Mouse (Mus musculus) hindbrain, embryonic 11.5 days (tissue): ENCODE results near the gene Tmem248. TPM values are rescaled to one million over a fixed set of nuclear protein-coding genes. Genes with fewer than 3 reads are reported as not detected.

ENCODE experiments used
- ATAC-seq: fragments of 200-750 bp; cut with Nextera tagmentation; 2 replicates; pipeline ENCODE4 v1.8.0; 2017; ENCODE audit warnings: mild to moderate bottlenecking, moderate TSS enrichment, moderate library complexity; ENCODE audit not compliant: low FRiP score
- DNase-seq: peaks from one replicate; pipeline ENCODE4 v3.0.0-alpha.2; 2015; ENCODE audit warnings: low spot score
- H3K27ac ChIP-seq: fragments of 300-500 bp; sonication (generic); 2 replicates; pipeline ENCODE4 v1.5.1; 2014; ENCODE audit warnings: mild to moderate bottlenecking, low read depth, low read length
- H3K27me3 ChIP-seq: fragments of 300-500 bp; sonication (generic); 2 replicates; pipeline ENCODE4 v1.6.1; 2014; ENCODE audit warnings: mild to moderate bottlenecking, low read length, moderate library complexity, mixed read lengths; ENCODE audit not compliant: control insufficient read depth, insufficient read depth
- H3K36me3 ChIP-seq: fragments of 300-500 bp; sonication (generic); 2 replicates; pipeline ENCODE4 v1.6.1; 2014; ENCODE audit warnings: mild to moderate bottlenecking, low read length, moderate library complexity, mixed read lengths; ENCODE audit not compliant: control insufficient read depth, insufficient read depth
- H3K4me1 ChIP-seq: fragments of 300-500 bp; sonication (generic); replicated peaks from 2 replicates; pipeline ENCODE4 v1.6.1; 2014; ENCODE audit warnings: low read length, mixed read lengths; ENCODE audit not compliant: control insufficient read depth, insufficient read depth
- H3K4me2 ChIP-seq: fragments of 300-500 bp; sonication (generic); replicated peaks from 2 replicates; pipeline ENCODE4 v1.6.1; 2014; ENCODE audit warnings: mild to moderate bottlenecking, low read depth, low read length
- H3K4me3 ChIP-seq: fragments of 300-500 bp; sonication (generic); 2 replicates; pipeline ENCODE4 v1.5.1; 2014; ENCODE audit warnings: low read depth, low read length
- H3K9ac ChIP-seq: fragments of 300-500 bp; sonication (generic); 2 replicates; pipeline ENCODE4 v1.6.1; 2014; ENCODE audit warnings: low read depth, low read length
- H3K9me3 ChIP-seq: fragments of 300-500 bp; sonication (generic); 2 replicates; pipeline ENCODE4 v1.6.1; 2016; ENCODE audit warnings: low read length; ENCODE audit not compliant: control insufficient read depth
- WGBS: fragments of 180-500 bp; shearing (Covaris S2); extraction: QIAGEN DNeasy Blood & Tissue Kit; methylation state at CpG from one replicate; pipeline ENCODE4 v1.1.7; 2014; 5-methylcytosine and 5-hydroxymethylcytosine counted together
- polyA plus RNA-seq: library from polyadenylated mRNA; unstranded; fragments of >200 nt; fragmentation: Nextera tagmentation; extraction: Ambion mirVana; gene quantifications from 2 replicates; pipeline ENCODE4 v1.2.1, GENCODE M21; 2014

The Tmem248 gene
- polyA plus RNA-seq, 1 experiment from 2014 or later = 29.9 TPM

DNA sequence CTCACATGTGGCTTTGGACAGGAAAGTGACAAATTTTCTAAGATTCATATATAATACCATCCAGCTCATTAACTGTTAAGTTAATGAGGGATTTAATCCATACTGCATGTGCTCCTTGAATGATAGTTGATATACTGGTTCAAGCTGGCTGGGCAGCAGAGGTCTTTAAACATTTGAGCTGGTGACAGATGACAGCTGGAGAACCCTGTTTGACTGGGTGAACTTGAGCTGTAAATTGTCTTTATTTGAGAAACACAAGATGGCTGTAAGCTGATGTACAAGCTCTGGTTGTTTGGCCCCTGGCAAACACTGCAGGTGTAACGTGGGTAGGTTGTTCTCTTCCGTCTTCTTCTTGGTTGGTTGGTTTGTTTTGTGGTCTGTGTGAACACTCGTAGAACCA lies 23.1 kb upstream of the Tmem248 start:
- H3K36me3 ChIP-seq = 0 out of 2 replicates have a peak, but pooled peaks cover 12% of the 10 kb centered on the region
- 88% methylated on average over 3 of the region's 3 CpGs for WGBS
- DNase-seq (no peak), ATAC-seq (no peak)
- no peaks in the 10 kb centered on the region for H3K9me3 ChIP-seq
- H3K9ac ChIP-seq = no peak overlapping the region
- H3K4me3 ChIP-seq = no peak overlapping the region
- H3K4me2 ChIP-seq = no peak overlapping the region
- H3K4me1 ChIP-seq = no peaks in the 10 kb centered on the region
- no peaks in the 10 kb centered on the region for H3K27me3 ChIP-seq
- no peak overlapping the region for H3K27ac ChIP-seq

GRCm38 (mm10) chr5:130196307-130196706 lies 20.6 kb upstream of the Tmem248 start:
- ATAC-seq = no peak
- WGBS = 100% methylated on average over 1 of the region's 1 CpGs

GRCm38 (mm10) chr5:130197454-130197853 lies 19.4 kb upstream of the Tmem248 start:
- Histone ChIP-seq H3K4me2 (no peak overlapping the region), H3K9me3 (no peaks in the 10 kb centered on the region), H3K4me3 (no peak overlapping the region), H3K36me3 (0 out of 2 replicates have a peak, but pooled peaks cover 8% of the 10 kb centered on the region), H3K27me3 (no peaks in the 10 kb centered on the region), H3K9ac (no peak overlapping the region), H3K27ac (no peak overlapping the region), H3K4me1 (no peaks in the 10 kb centered on the region)
- ATAC-seq = no peak
- WGBS = 88% methylated on average over 3 of the region's 3 CpGs
- DNase-seq = no peak

More at GRCm38 (mm10) chr5:130196307-130196706, 20.6 kb upstream of the Tmem248 start:
- no peaks in the 10 kb centered on the region for H3K27me3 ChIP-seq
- H3K4me3 ChIP-seq = no peak overlapping the region
- H3K36me3 ChIP-seq = 0 out of 2 replicates have a peak, but pooled peaks cover 8% of the 10 kb centered on the region
- H3K27ac ChIP-seq = no peak overlapping the region
- H3K9me3 ChIP-seq = no peaks in the 10 kb centered on the region
- DNase-seq = no peak
- no peak overlapping the region for H3K9ac ChIP-seq
- H3K4me2 ChIP-seq = no peak overlapping the region
- H3K4me1 ChIP-seq = no peaks in the 10 kb centered on the region

- Histone ChIP-seq H3K4me3 (no peak overlapping the region), H3K27ac (no peak overlapping the region), H3K4me2 (no peak overlapping the region), H3K4me1 (no peaks in the 10 kb centered on the region), H3K36me3 (0 out of 2 replicates have a peak, but pooled peaks cover 8% of the 10 kb centered on the region), H3K9me3 (no peaks in the 10 kb centered on the region), H3K9ac (no peak overlapping the region), H3K27me3 (no peaks in the 10 kb centered on the region)
- no peak for DNase-seq
- WGBS = 93% methylated on average over 7 of the region's 7 CpGs
- ATAC-seq = no peak
Measured at GRCm38 (mm10) chr5:130197981-130198380, 18.9 kb upstream of the Tmem248 start.

DNA sequence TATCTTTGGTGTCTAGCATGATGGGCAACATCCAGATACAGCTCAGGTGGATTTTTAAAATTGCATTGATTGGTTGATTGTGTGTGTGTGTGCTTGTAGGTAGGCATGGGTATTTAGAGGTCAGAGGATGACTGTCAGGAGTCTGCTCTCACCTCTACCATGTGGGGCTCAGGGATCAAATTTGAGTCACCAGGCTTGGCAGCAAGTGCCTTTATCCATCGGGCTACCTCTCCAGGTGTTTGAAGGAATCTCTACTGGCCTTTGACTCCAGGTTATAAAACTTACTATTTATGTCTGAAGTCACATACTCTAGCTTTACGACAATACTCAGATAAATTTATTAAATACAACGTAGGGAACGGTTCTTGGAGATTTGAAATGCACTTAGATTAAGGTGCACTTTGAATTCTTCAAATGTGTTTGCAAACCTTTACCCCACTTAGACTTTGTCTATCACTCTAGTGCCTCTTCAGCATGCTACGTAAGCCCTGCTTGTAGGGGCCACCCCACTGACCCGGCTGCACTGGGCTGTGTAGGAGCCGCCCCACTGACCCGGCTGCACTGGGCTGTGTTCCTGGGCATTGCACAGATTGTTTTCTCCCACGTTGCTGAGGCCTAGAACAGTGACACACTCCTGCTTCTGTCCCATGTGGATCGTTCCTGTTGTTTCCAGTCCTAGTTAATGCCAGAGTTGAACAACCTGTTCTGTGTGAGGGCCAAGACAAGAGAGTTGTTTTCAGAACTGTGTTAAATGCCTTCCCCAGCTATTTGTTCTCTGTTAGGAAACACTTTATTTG lies 16.4 kb upstream of the Tmem248 start:
- ATAC-seq (no peak), DNase-seq (no peak)
- no peaks in the 10 kb centered on the region for H3K4me1 ChIP-seq
- H3K9me3 ChIP-seq = no peaks in the 10 kb centered on the region
- H3K27me3 ChIP-seq = no peaks in the 10 kb centered on the region
- 0 out of 2 replicates have a peak, but pooled peaks cover 8% of the 10 kb centered on the region for H3K36me3 ChIP-seq
- no peak overlapping the region for H3K4me2 ChIP-seq
- 89% methylated on average over 10 of the region's 10 CpGs for WGBS
- H3K27ac ChIP-seq = no peak overlapping the region
- H3K4me3 ChIP-seq = no peak overlapping the region
- no peak overlapping the region for H3K9ac ChIP-seq

- Histone ChIP-seq H3K4me1 (no peaks in the 10 kb centered on the region), H3K4me3 (no peak overlapping the region), H3K27ac (no peak overlapping the region), H3K4me2 (no peak overlapping the region), H3K9me3 (no peaks in the 10 kb centered on the region), H3K9ac (no peak overlapping the region), H3K36me3 (peaks cover 2% of the 10 kb centered on the region; the same call in 1 of the 2 replicates), H3K27me3 (no peaks in the 10 kb centered on the region)
- DNase-seq (no peak), ATAC-seq (no peak)
- WGBS = 89% methylated on average over 4 of the region's 4 CpGs
Measured at GRCm38 (mm10) chr5:130203948-130204347, 12.9 kb upstream of the Tmem248 start.

GRCm38 (mm10) chr5:130204560-130204959 lies 12.3 kb upstream of the Tmem248 start:
- ATAC-seq (no peak), DNase-seq (no peak)
- Histone ChIP-seq H3K27ac (no peak overlapping the region), H3K9ac (no peak overlapping the region), H3K27me3 (no peaks in the 10 kb centered on the region), H3K36me3 (peaks cover 4% of the 10 kb centered on the region; the same call in 1 of the 2 replicates), H3K4me2 (no peak overlapping the region), H3K9me3 (no peaks in the 10 kb centered on the region), H3K4me1 (no peaks in the 10 kb centered on the region), H3K4me3 (no peak overlapping the region)
- WGBS = 86% methylated on average over 6 of the region's 6 CpGs

- ATAC-seq = no peak
- 89% methylated on average over 3 of the region's 3 CpGs for WGBS
Measured at GRCm38 (mm10) chr5:130205441-130206023, 11.3 kb upstream of the Tmem248 start.

More at GRCm38 (mm10) chr5:130205441-130206023, 11.3 kb upstream of the Tmem248 start:
- Histone ChIP-seq H3K4me1 (no peaks in the 10 kb centered on the region), H3K9ac (no peak overlapping the region), H3K4me3 (no peak overlapping the region), H3K27me3 (no peaks in the 10 kb centered on the region), H3K36me3 (peaks cover 4% of the 10 kb centered on the region; the same call in 1 of the 2 replicates), H3K27ac (no peak overlapping the region), H3K9me3 (no peaks in the 10 kb centered on the region), H3K4me2 (no peak overlapping the region)
- no peak for DNase-seq
